Mouse (Mus musculus): ENCODE measurements at regions not wholly inside any gene's neighbourhood (a gene's known extent, or its start where the extent isn't known, plus 50 kb on each side); places are given as distances from the start of the nearest gene placed in this dataset.

DNA sequence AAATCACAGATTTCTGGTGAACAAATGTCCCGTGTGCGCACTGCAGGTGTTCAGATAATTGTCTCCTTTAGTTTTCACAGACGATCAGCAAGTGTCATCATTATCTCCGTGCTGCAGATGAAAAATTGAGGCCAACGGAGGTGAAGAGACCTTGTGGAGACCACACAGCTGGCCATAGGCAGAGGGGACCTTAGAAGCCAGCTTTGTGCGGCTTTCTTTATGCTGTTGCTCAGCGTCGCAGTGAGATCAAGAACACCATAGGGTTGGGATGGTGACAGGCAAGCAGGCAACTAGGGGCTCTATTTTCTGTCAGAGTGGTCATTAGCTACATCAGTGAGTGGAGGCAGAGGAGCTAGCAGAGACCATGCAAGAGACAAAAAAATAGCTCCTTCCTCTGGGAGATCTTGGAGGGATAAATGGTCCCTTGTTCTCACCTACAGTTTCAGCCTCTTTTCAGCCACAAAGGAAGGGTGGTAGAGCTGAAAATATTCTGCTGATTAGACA lies 324.4 kb downstream of the Chl1 start:
- Histone ChIP-seq H3K4me1 (replicated peaks; ENCODE audit: control insufficient read depth, insufficient read depth, low read length) (no peaks in the 10 kb centered on the region), H3K4me3 (ENCODE audit: low read length) (no peak overlapping the region), H3K27ac (ENCODE audit: low read length) (no peak overlapping the region), H3K9ac (ENCODE audit: low read length) (no peak overlapping the region), H3K36me3 (ENCODE audit: control insufficient read depth, insufficient read depth, low read length) (no peaks in the 10 kb centered on the region), H3K4me2 (ENCODE audit: low read depth, low read length) (no peak overlapping the region), H3K27me3 (ENCODE audit: control insufficient read depth, insufficient read depth, low read depth, low read length) (no peaks in the 10 kb centered on the region), H3K9me3 (ENCODE audit: control insufficient read depth, low read length) (no peaks in the 10 kb centered on the region)
- WGBS: 67% methylated on average over 8 of the region's 8 CpGs
- ATAC-seq (ENCODE audit: low read depth): no peak

DNA sequence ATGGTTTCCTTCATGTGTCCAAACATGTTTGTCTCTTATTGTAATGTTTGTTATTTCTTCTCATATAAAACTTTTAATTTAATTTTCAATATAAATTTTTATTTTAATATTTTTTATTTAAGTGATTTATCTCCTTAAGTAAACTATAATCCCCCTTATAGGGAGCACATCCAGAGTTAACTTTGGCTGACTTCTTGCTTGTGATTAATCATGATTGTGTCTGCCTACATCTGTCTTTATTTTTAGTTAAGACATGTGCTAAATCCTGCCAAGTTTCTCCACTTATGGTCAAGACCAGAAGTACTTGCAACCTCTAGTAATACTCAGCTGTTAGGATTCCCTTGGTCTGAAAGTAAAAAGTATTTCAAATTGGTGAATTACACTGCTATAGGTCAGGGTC lies 349.4 kb downstream of the Chl1 start:
- Histone ChIP-seq H3K9ac (ENCODE audit: low read length) (no peak overlapping the region), H3K27me3 (ENCODE audit: control insufficient read depth, insufficient read depth, low read depth, low read length) (no peaks in the 10 kb centered on the region), H3K4me2 (ENCODE audit: low read depth, low read length) (no peak overlapping the region), H3K9me3 (ENCODE audit: control insufficient read depth, low read length) (no peaks in the 10 kb centered on the region), H3K27ac (ENCODE audit: low read length) (no peak overlapping the region), H3K4me1 (replicated peaks; ENCODE audit: control insufficient read depth, insufficient read depth, low read length) (no peaks in the 10 kb centered on the region), H3K4me3 (ENCODE audit: low read length) (no peak overlapping the region), H3K36me3 (ENCODE audit: control insufficient read depth, insufficient read depth, low read length) (no peaks in the 10 kb centered on the region)
- ATAC-seq (ENCODE audit: low read depth): 0 out of 2 replicates have a peak, but pooled peaks have one; percentile 45

DNA sequence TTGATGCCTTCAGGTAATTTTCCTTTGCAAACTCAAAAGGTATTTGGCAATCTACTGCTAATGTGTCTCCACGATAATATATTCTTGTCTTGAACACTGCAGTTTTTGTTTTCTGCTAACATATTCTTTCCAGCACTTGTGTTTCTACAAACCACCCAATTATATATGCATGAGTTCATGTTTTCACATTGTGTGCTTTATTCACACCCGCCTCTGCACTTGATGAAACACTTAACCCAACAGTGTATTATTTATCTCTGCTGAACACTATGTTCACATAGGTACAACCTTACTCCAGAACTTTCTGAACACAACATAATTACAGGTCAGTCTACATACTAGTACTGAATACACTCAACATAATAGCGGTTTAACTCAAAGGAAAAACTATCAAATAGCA lies 383.1 kb downstream of the Chl1 start:
- no peaks in the 10 kb centered on the region for H3K4me1 ChIP-seq (replicated peaks; ENCODE audit: control insufficient read depth, insufficient read depth, low read length)
- no peaks in the 10 kb centered on the region for H3K27me3 ChIP-seq (ENCODE audit: control insufficient read depth, insufficient read depth, low read depth, low read length)
- no peak overlapping the region for H3K4me3 ChIP-seq (ENCODE audit: low read length)
- 86% methylated on average over 3 of the region's 3 CpGs for WGBS
- no peaks in the 10 kb centered on the region for H3K9me3 ChIP-seq (ENCODE audit: control insufficient read depth, low read length)
- no peak overlapping the region for H3K9ac ChIP-seq (ENCODE audit: low read length)
- H3K4me2 ChIP-seq (ENCODE audit: low read depth, low read length): no peak overlapping the region
- H3K27ac ChIP-seq (ENCODE audit: low read length): no peak overlapping the region
- no peak for ATAC-seq (ENCODE audit: low read depth)
- no peaks in the 10 kb centered on the region for H3K36me3 ChIP-seq (ENCODE audit: control insufficient read depth, insufficient read depth, low read length)

DNA sequence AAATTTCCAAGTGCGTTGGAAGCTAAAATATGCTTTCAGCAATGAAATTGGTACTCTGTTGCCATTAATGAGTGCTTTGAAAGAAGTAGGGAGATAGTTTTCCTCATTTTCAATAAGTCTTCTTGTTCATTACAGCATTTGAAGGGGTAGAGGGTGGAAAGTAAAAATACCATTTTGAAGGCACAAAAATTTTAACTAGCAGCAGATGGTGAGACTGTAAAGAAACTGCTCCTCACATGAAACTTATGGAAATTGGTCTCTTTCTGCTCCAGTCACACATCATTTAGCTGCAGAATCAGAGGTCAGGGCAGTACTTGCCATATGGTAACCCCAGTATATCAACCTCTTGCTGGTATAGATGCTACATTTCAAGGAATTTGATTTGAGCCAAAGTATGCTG lies 414.1 kb downstream of the Chl1 start:
- Histone ChIP-seq H3K9ac (ENCODE audit: low read length) (no peak overlapping the region), H3K36me3 (ENCODE audit: control insufficient read depth, insufficient read depth, low read length) (no peaks in the 10 kb centered on the region), H3K4me2 (ENCODE audit: low read depth, low read length) (no peak overlapping the region), H3K4me1 (replicated peaks; ENCODE audit: control insufficient read depth, insufficient read depth, low read length) (no peaks in the 10 kb centered on the region), H3K9me3 (ENCODE audit: control insufficient read depth, low read length) (no peaks in the 10 kb centered on the region), H3K27ac (ENCODE audit: low read length) (no peak overlapping the region), H3K27me3 (ENCODE audit: control insufficient read depth, insufficient read depth, low read depth, low read length) (no peaks in the 10 kb centered on the region), H3K4me3 (ENCODE audit: low read length) (no peak overlapping the region)
- ATAC-seq (ENCODE audit: low read depth): no peak
- WGBS: 82% methylated on average over 1 of the region's 1 CpGs

DNA sequence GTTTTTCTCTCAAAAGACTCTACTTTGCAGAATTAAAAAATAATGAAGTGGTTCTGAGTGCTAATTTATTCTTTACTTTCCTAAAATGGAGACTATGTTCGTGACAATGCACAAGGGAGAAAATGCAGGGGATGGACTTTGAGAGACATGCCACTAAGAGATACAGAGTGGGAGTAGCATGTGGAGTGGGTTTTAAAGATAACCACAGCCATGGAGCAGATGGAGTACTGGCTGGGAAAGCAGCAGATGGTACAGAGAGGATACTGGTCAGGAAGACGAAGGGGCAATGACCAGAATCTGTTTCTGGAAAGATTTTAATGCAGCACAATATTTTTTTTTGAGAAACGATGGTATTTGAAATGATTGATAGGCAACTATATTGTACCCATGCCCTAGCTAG lies 416.7 kb downstream of the Chl1 start:
- 71% methylated on average over 3 of the region's 3 CpGs for WGBS
- H3K9me3 ChIP-seq (ENCODE audit: control insufficient read depth, low read length): no peaks in the 10 kb centered on the region

DNA sequence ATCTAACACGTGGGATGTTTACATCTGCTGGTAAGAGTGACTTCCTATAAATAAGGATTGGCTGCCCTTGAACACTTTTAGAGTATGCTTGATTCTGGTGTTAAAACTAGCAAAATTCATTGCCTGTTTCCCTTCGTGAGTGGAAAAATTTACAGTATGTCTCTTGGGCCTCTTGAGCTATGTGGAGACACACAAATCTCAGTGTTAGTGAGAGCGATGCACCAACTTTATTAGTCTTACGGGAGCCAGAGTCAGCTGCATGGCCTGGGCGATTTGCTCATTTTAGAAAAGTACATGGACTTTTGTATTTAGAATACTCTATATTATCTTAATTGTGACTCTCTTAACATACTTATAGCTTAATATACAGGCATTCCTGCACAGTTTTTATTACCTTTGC lies 430.0 kb downstream of the Chl1 start:
- 74% methylated on average over 5 of the region's 5 CpGs for WGBS
- Histone ChIP-seq H3K9me3 (ENCODE audit: control insufficient read depth, low read length) (no peaks in the 10 kb centered on the region), H3K4me3 (ENCODE audit: low read length) (no peak overlapping the region), H3K27me3 (ENCODE audit: control insufficient read depth, insufficient read depth, low read depth, low read length) (no peaks in the 10 kb centered on the region), H3K4me2 (ENCODE audit: low read depth, low read length) (no peak overlapping the region), H3K4me1 (replicated peaks; ENCODE audit: control insufficient read depth, insufficient read depth, low read length) (no peaks in the 10 kb centered on the region), H3K9ac (ENCODE audit: low read length) (no peak overlapping the region), H3K27ac (ENCODE audit: low read length) (no peak overlapping the region), H3K36me3 (ENCODE audit: control insufficient read depth, insufficient read depth, low read length) (no peaks in the 10 kb centered on the region)
- no peak for ATAC-seq (ENCODE audit: low read depth)

More for the DNA sequence above, 416.7 kb downstream of the Chl1 start:
- H3K27ac ChIP-seq (ENCODE audit: low read length): no peak overlapping the region
- H3K4me1 ChIP-seq (replicated peaks; ENCODE audit: control insufficient read depth, insufficient read depth, low read length): no peaks in the 10 kb centered on the region
- H3K4me2 ChIP-seq (ENCODE audit: low read depth, low read length): no peak overlapping the region
- H3K27me3 ChIP-seq (ENCODE audit: control insufficient read depth, insufficient read depth, low read depth, low read length): no peaks in the 10 kb centered on the region
- H3K9ac ChIP-seq (ENCODE audit: low read length): no peak overlapping the region
- no peak for ATAC-seq (ENCODE audit: low read depth)
- H3K36me3 ChIP-seq (ENCODE audit: control insufficient read depth, insufficient read depth, low read length): no peaks in the 10 kb centered on the region
- no peak overlapping the region for H3K4me3 ChIP-seq (ENCODE audit: low read length)

DNA sequence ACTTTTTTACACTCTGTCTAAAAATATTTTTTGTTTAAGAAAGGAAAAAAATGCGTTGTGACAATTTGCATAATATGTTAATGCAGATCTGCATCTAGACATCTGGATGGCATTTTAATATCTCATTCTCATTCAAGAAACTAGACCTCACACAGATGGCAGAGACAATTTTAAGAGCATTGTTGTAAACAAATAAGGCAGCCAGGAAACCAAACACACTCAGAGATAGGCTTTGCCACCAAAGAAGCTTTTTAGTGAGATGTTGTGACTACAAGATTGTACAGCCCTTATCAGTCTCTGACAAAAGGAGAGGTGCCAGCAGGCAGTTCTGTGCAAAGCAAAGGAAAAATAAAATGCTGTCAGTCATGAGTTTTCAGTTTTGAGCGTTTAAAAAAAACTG lies 434.0 kb downstream of the Chl1 start:
- 0 out of 2 replicates have a peak, but pooled peaks cover 2% of the 10 kb centered on the region for H3K4me1 ChIP-seq (replicated peaks; ENCODE audit: control insufficient read depth, insufficient read depth, low read length)
- no peak for ATAC-seq (ENCODE audit: low read depth)
- H3K4me2 ChIP-seq (ENCODE audit: low read depth, low read length): no peak overlapping the region
- H3K36me3 ChIP-seq (ENCODE audit: control insufficient read depth, insufficient read depth, low read length): no peaks in the 10 kb centered on the region
- no peak overlapping the region for H3K9ac ChIP-seq (ENCODE audit: low read length)
- H3K4me3 ChIP-seq (ENCODE audit: low read length): no peak overlapping the region
- H3K27me3 ChIP-seq (ENCODE audit: control insufficient read depth, insufficient read depth, low read depth, low read length): no peaks in the 10 kb centered on the region
- no peaks in the 10 kb centered on the region for H3K9me3 ChIP-seq (ENCODE audit: control insufficient read depth, low read length)
- H3K27ac ChIP-seq (ENCODE audit: low read length): no peak overlapping the region
- 49% methylated on average over 2 of the region's 2 CpGs for WGBS

DNA sequence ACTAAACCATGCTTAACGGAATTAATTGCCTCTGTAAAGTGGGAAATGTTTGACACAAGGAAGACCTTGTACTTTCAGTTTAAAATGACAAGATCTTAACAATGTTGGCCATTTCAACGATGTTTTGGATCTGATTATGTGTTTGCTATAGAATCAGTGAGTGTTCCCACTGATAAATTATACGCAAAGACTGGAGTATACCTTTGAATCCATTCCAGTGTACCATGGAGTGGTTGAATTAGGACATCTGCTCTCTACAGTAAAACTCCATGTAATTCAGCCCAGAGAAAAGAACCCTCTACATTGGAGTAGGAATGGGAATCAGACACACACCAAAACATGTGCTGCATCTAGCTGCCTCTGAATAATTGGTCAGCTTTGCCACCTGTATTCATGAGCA lies 437.1 kb downstream of the Chl1 start:
- Histone ChIP-seq H3K4me3 (ENCODE audit: low read length) (no peak overlapping the region), H3K27me3 (ENCODE audit: control insufficient read depth, insufficient read depth, low read depth, low read length) (no peaks in the 10 kb centered on the region), H3K27ac (ENCODE audit: low read length) (no peak overlapping the region), H3K36me3 (ENCODE audit: control insufficient read depth, insufficient read depth, low read length) (no peaks in the 10 kb centered on the region), H3K9me3 (ENCODE audit: control insufficient read depth, low read length) (no peaks in the 10 kb centered on the region), H3K9ac (ENCODE audit: low read length) (no peak overlapping the region), H3K4me2 (ENCODE audit: low read depth, low read length) (no peak overlapping the region), H3K4me1 (replicated peaks; ENCODE audit: control insufficient read depth, insufficient read depth, low read length) (0 out of 2 replicates have a peak, but pooled peaks cover 2% of the 10 kb centered on the region)
- 47% methylated on average over 3 of the region's 3 CpGs for WGBS
- peak; percentile 70; the same call in 1 of the 2 replicates for ATAC-seq (ENCODE audit: low read depth)

DNA sequence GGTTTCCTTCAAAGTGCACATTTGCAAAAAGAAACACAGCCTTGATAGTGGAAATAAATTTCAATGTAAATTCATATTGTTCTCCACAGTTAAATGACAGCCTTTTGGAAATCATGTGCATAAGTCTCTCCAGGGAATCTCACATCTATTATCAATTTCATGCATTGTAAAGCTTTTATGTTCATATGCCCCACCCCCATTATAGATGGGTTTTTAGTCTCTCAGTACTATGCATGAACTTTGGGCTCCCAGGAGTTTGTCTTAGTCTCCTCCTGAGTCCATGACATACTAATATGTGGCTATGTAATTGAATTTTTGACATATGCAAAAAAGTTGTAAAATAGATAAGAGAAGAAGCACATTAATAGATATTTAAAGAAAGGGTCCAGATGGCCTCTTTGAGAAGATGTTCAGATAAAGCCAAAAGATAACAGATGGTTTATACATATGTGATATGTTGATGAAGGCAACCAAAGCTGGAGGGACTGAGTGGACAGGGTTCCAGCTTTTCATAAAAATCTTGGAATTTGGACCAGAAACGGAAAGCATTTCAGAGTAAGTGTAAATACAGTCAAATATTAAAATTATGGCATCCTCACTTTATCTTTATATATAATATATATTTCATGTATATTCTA lies 442.9 kb downstream of the Chl1 start:
- Histone ChIP-seq H3K4me1 (replicated peaks; ENCODE audit: control insufficient read depth, insufficient read depth, low read length) (no peaks in the 10 kb centered on the region), H3K9ac (ENCODE audit: low read length) (no peak overlapping the region), H3K4me3 (ENCODE audit: low read length) (no peak overlapping the region), H3K36me3 (ENCODE audit: control insufficient read depth, insufficient read depth, low read length) (no peaks in the 10 kb centered on the region), H3K9me3 (ENCODE audit: control insufficient read depth, low read length) (no peaks in the 10 kb centered on the region), H3K4me2 (ENCODE audit: low read depth, low read length) (no peak overlapping the region), H3K27ac (ENCODE audit: low read length) (no peak overlapping the region), H3K27me3 (ENCODE audit: control insufficient read depth, insufficient read depth, low read depth, low read length) (no peaks in the 10 kb centered on the region)
- WGBS: 47% methylated on average over 1 of the region's 1 CpGs
- ATAC-seq (ENCODE audit: low read depth): no peak

DNA sequence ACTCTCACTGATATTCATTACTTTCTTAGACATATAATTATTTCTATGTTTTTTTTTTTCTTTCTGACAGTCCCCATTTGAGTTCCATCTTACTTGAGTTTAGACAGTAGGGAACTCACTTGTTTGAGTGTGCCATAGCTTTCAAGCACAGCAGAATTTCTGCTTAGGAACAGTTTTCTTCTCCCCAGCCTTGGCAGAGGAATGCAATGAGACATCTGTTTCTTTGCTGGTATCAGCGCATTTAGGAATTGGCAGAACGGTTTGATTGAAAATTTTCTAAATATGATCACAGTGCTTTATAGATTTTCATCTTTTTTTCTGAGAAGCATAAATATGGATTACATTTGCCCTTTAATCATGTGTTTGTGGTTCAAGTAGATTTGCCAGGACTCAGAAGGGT lies 448.6 kb downstream of the Chl1 start:
- H3K36me3 ChIP-seq (ENCODE audit: control insufficient read depth, insufficient read depth, low read length): no peaks in the 10 kb centered on the region
- ATAC-seq (ENCODE audit: low read depth): no peak
- 71% methylated on average over 2 of the region's 2 CpGs for WGBS

More for the DNA sequence above, 448.6 kb downstream of the Chl1 start:
- H3K9me3 ChIP-seq (ENCODE audit: control insufficient read depth, low read length): no peaks in the 10 kb centered on the region
- no peak overlapping the region for H3K4me3 ChIP-seq (ENCODE audit: low read length)
- H3K27ac ChIP-seq (ENCODE audit: low read length): no peak overlapping the region
- no peak overlapping the region for H3K9ac ChIP-seq (ENCODE audit: low read length)
- no peaks in the 10 kb centered on the region for H3K4me1 ChIP-seq (replicated peaks; ENCODE audit: control insufficient read depth, insufficient read depth, low read length)
- H3K27me3 ChIP-seq (ENCODE audit: control insufficient read depth, insufficient read depth, low read depth, low read length): no peaks in the 10 kb centered on the region
- no peak overlapping the region for H3K4me2 ChIP-seq (ENCODE audit: low read depth, low read length)

Data from lung, embryonic 16.5 days (tissue).